Mouse (Mus musculus): Measurements from ENCODE around the gene Sgcb. TPM values are rescaled to one million over a fixed set of nuclear protein-coding genes. Genes with fewer than 3 reads are reported as not detected.
A peak's percentile ranks its signal among the peaks of the same experiment; 100 is the strongest.

The Sgcb gene
- total RNA-seq (2014; fragmentation: Nextera tagmentation) (2.5 and 4.7 TPM in 2 replicates), total RNA-seq (2017) (2.7 and 5.7 TPM in 2 replicates)

DNA sequence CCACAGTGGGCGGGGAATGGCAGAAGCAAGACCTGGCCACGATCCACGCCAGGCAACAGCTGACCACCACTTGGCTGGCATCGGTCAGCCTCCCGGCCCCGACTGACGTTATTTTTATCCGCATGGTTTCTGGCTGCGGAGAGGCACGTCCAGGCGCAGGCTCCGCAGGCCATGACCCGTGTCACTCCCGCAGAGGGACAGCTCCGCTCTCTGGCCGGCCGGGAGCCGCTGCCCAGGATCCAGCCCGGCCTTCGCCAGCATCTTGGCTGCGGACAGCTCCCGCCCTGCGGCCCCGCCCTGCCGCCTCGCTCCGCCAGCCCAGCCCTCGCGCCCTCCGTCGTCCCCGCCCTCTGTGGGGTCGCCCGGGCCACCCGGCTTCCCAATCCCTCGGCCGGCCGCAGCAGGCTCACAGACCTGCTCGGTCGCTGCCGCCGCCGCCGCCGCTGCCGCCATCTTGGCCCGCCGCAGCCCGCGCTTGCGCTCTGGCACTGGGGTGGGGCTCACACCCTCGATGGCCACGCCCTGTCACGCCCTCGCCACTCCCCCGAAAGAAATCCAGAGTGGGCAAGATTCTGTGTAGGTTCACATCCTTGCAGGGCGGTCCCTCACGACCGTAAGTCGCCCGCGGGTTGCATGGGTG lies at the start of gene Sgcb:
Gene Sgcb, minus strand, starts transcription at position 530 of the 640 bp plus-strand sequence.
- peak; percentile 73 for ATAC-seq (replicated peaks; ENCODE audit: low FRiP score, low TSS enrichment, poor library complexity, severe bottlenecking)

DNA sequence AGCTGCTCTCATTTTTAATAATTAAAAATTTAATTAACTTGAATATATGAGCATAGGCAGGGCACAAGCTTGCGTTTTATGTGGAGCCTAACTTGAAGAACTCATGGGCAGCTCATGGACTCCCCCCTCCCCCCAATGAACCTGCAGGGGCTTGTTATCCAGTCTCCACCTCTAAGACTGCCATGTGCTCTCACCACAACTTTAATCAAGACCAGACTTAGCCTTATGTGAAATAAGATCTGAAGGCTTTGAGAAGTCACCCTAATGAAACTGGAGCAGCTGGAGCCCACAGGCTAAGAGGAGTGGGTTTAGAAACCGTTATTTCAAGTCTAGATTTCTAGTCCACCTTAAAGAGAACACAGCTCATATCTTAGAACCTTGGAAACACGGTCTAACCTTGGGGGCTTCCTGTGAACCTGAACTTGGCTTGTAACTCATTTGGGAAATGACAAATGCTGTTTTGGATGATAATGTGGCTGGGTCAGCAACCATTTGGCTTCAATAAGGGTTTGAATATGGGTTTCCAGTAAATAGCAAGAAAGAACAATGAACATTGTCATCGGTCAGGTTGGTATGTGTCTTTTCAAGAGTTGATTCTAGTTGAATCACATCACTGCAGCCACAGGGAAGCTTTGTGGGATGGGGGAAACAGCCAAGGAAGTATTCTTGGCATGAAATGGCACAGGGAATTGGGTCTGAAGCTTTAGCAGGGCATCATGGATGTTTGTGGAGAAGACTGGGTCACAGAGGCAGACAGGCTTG lies 46.8 kb upstream of the Sgcb start:
- no peak for ATAC-seq (replicated peaks; ENCODE audit: low FRiP score, low TSS enrichment, poor library complexity, severe bottlenecking)

- ATAC-seq (replicated peaks; ENCODE audit: low FRiP score, low TSS enrichment, poor library complexity, severe bottlenecking): no peak
Measured at GRCm38 (mm10) chr5:73693778-73694177, 46.2 kb upstream of the Sgcb start.

DNA sequence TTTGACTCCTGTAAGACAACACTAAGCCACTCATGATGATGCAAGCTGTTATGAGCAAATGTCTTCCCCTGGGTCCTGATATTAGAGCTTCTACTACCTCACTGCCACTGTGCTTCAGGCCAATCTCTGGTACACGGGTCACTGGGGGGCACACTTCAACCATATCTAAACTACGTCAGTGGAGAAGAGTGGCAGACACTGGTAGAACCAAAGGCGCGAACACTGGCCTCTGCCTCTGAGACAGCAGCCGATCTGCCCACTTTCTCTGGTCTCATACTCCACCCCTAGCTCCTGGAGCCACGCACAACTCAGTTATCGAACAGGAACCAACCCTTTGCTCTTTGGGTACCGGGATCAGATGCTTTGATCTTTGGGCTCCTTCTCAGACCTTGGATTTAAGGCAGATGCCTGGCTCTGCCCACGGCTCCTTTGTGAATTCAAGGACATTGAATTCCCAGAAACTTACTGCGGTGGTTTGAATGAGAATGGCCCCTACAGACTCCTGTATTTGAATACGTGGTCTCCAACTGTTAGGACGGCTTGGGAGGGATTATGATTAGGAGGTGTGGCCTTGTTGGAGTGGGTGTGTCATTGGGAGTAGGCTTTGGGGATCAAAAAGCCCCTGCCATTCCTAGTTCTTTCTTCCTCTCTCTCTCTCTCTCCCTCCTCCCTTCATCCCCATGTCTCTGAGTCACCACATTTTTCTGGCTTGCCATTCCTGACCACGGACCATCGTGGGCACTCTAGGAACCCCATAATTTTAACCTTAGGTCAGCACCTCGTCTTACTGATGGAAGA lies 44.3 kb upstream of the Sgcb start:
- ATAC-seq (replicated peaks; ENCODE audit: low FRiP score, low TSS enrichment, poor library complexity, severe bottlenecking): no peak

DNA sequence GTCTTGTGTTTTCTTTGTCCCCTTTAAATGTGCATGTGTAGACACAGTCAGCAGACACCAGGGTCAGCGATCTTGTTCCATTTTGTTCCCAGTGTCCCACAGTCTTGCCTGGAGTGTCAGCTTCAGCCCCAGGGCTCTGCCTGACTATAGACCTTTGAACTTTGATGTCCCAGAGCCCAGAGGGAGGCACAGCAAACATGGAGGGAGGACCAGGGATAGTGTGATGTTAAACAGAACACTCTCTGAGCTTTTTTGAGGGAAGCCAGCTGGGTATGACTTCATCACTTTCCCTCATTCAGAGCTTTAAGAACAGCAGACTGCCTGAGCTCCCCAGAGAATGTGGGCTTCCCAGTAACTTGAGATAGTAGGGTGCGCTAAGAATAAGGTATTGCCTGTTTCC lies 42.6 kb upstream of the Sgcb start:
- no peak for ATAC-seq (replicated peaks; ENCODE audit: low FRiP score, low TSS enrichment, poor library complexity, severe bottlenecking)

GRCm38 (mm10) chr5:73688576-73688975 lies 41.0 kb upstream of the Sgcb start:
- no peak for ATAC-seq (replicated peaks; ENCODE audit: low FRiP score, low TSS enrichment, poor library complexity, severe bottlenecking)

DNA sequence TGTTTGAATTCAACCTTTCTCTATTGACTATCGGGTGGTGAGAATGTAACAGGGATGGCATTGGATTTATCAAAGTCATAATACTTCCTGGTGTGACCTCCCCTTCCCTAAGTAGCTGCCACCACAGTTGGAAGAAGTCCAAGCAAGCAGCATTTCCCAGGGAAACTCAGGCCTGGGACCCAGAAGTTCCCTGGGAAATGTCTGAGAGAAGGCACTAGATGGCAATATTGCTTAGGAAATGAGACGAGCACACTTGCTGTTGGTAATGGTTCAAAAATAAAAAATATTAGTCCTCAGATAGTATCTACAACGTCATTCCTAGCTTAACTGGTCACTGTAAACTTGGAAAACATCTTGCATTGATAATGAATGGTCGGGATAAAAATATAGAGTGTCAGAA lies 38.6 kb upstream of the Sgcb start:
- no peak for ATAC-seq (replicated peaks; ENCODE audit: low FRiP score, low TSS enrichment, poor library complexity, severe bottlenecking)

DNA sequence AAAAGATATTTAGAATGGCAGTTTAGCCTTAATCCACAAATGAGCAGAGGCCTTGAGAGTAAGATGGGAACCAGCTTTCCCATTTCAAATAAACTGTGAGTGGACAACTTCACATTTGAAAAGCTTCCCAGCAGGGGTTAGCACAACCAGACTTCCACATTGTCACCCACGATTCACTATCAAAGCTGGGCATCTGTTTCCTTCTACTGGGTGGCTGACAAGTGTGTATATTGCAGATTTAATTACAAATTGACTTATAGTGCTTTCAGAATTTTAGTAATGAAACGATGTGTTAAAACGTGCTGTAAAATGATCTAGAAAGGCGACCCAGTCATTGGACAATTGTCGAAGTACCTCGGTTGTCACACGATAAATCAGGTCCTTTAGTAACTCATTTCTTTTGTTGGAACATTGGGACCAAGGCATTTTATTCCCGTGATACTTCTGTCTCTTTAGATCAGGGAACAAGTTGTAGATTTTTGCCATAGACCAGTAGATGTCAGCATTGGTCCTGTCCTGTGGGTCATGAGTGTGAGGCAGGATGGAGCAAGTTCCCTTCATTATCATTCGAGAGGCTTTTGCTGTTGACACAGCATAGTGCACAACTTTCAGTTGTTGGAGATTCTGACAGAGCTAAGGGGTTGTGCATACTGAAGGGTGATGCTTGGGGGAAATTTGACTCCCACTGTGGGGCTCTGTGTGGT lies 36.3 kb upstream of the Sgcb start:
- ATAC-seq (replicated peaks; ENCODE audit: low FRiP score, low TSS enrichment, poor library complexity, severe bottlenecking): no peak

DNA sequence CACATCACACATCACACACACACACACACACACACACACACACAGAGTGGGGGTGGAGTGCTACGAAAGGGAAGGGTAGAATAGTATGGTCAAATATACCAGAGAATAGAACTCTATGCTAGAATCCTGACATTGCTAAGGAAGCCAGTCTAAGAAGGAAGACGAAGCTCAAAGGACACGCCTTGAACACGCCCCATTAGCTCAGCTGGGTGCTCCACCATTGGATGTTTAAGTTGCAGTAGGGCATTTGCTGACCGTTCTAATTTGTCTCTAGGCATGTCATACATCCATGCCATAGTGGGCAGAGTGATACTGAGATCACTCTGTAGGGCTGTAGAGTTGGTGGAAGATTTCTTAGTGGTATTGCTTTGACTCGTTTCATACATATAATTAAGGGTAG lies 35.6 kb upstream of the Sgcb start:
- ATAC-seq (replicated peaks; ENCODE audit: low FRiP score, low TSS enrichment, poor library complexity, severe bottlenecking): no peak

DNA sequence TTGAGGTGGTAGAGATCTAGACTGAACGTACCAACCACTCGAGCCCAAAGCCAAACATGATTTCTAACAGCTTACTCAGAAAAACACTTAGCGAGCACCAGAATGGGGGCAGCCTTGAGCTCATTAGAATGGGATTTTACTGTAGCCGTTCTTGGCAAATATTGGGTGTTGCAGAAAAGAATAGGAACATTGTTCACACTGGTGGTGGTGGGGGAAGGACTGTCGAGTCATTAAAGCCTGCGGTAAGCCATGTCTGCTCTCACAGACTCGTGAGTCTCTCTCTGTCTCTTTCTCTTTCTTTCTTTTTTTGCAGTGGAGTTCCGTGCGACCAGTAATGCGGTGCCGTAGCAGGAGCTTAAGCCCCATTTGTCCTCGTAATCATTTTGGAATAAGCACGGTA lies 29.0 kb upstream of the Sgcb start:
- ATAC-seq (replicated peaks; ENCODE audit: low FRiP score, low TSS enrichment, poor library complexity, severe bottlenecking): no peak

GRCm38 (mm10) chr5:73675604-73676003 lies 28.0 kb upstream of the Sgcb start:
- no peak for ATAC-seq (replicated peaks; ENCODE audit: low FRiP score, low TSS enrichment, poor library complexity, severe bottlenecking)

DNA sequence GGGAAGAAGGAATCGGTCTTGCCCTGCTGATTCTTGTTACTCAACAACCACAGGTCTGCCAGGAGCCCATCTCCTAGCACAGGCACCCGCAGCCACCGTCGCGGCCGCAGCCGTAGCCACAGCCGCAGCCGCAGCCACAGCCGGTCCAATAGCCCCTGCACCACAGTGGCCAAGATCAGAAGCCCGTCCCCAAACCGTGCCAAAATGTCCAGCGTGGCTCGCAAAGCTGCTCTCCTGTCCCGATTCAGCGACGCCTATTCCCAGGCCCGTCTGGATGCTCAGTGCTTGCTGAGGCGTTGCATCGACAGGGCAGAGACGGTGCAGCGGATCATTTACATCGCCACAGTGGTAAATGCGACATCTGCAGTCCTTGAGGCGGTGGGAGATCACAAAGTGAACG lies 21.8 kb upstream of the Sgcb start:
- ATAC-seq (replicated peaks; ENCODE audit: low FRiP score, low TSS enrichment, poor library complexity, severe bottlenecking): no peak

DNA sequence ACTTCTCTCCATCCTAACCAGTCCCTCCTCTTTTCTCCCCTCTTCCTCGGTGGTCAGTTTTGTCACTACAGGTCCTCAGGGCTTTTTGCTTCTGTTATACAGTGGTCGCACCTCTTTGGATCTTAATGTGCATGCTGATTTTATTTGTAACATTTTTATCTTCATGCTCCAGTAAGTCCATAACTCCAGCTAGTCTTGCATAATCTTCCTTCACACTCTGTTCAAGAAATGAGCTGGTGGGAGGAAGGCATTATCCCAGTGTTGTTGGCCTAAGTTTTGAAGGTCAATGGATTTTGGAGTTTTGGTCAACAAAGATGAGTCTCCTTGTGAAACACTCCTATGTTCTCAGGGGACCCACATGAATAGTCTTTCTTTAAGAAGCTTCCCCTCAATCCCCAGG lies 20.3 kb upstream of the Sgcb start:
- ATAC-seq (replicated peaks; ENCODE audit: low FRiP score, low TSS enrichment, poor library complexity, severe bottlenecking): no peak

GRCm38 (mm10) chr5:73666695-73667094 lies 19.1 kb upstream of the Sgcb start:
- no peak for ATAC-seq (replicated peaks; ENCODE audit: low FRiP score, low TSS enrichment, poor library complexity, severe bottlenecking)

- ATAC-seq (replicated peaks; ENCODE audit: low FRiP score, low TSS enrichment, poor library complexity, severe bottlenecking): no peak
Measured at GRCm38 (mm10) chr5:73651855-73652201, 4.2 kb upstream of the Sgcb start.

GRCm38 (mm10) chr5:73651061-73651854 lies 3.7 kb upstream of the Sgcb start, which contains the start of gene Spata18:
TSS of gene Spata18 (plus strand) at chr5:73651379.
- 0 out of 2 replicates have a peak, but pooled peaks have one; percentile 15 for ATAC-seq (replicated peaks; ENCODE audit: low FRiP score, low TSS enrichment, poor library complexity, severe bottlenecking)

DNA sequence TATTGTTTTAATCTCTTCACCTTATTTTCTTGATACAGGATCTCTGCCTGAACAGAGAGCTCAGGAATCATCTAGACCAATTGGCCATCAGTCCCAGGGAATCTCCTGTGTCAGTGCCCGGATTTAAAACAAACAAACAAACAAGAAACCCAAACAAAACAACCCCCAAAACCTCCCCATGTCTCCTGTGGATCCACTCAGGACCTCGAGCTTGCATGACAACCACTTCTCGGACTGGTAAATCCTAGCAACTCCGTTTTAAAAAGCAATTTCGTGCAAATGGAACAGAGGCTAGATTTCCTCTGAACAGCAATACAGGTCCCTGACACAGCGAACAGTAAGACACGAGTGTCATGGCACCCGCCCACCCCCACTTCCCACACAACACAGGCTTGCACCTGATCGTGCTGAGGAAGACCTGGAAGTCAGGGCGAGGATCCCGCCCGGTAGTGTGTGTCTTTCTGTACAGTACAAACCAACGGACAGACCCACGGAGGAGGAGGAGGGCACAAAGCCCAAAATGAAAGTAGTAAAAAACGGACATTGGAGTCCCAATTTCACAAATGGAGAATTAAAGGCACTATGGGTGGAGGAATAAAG lies 2.9 kb upstream of the Sgcb start:
- ATAC-seq (replicated peaks; ENCODE audit: low FRiP score, low TSS enrichment, poor library complexity, severe bottlenecking): no peak

GRCm38 (mm10) chr5:73642091-73642490 lies 5.5 kb downstream of the Sgcb start:
- no peak for ATAC-seq (replicated peaks; ENCODE audit: low FRiP score, low TSS enrichment, poor library complexity, severe bottlenecking)

DNA sequence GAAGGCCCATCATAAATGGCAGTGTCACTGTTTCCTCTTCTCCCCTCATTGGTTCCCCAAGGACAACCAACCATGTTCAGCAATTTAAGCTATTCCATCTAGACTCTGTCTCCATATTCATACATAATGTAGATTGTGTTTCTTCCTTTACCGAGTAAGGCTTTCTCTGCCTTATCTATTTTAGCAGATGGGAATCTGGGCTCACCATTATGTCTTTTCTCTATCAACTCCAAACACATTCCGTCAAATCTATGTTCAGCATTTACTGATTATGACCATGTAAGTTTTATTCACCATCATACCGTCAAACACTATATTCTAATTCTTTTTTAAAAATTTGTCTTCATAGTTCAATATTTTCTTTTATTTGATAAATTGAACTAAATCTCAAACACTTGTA lies 6.5 kb downstream of the Sgcb start:
- ATAC-seq (replicated peaks; ENCODE audit: low FRiP score, low TSS enrichment, poor library complexity, severe bottlenecking): peak; percentile 39; the same call in 1 of the 2 replicates
